Mouse (Mus musculus) adrenal gland, postnatal 4 days (tissue): ENCODE measurements around the gene Krtap28-10. TPM values are rescaled to one million over a fixed set of nuclear protein-coding genes. Genes with fewer than 3 reads are reported as not detected.
"Not testable (repeated sequence)": the region's sequence is repeated elsewhere in the genome, so short reads cannot be mapped to it uniquely, and the experiment has no call there.

Experiments
- DNase-seq, 2 experiments: peaks; one replicate each; pipeline ENCODE4 v3.0.0; 2021 to 2022; ENCODE audit warnings: low spot score in 2 of 2, mixed read lengths in 2 of 2
- total RNA-seq, 2 experiments: library from RNA; stranded (reverse); gene quantifications; 2 replicates each; pipeline ENCODE4 v1.2.3; 2021

Gene Krtap28-10
- total RNA-seq, 2 experiments from 2014 or later = not detected

- DNase-seq = no peak
Observed at GRCm38 (mm10) chr1:83014477-83014876, 27.8 kb downstream of the Krtap28-10 start.

DNA sequence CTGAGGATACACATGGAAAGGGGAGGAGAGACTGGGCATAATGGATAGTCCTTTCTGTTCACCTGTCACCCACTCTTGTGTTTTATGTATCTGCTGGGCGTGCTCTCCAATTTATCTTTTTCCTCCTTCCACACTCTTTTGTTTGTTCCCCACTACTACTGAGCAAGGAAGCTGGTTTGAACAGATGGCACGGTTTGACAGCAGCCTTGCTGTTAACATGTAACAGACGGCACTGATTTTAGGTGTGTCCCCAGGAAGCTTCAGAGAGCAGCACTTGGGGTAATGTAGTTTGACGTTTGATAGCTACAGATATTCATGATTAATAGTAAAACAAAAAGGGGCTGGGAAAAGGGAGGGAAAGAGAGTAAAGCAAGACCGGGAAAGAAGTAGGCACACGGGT lies 34.8 kb downstream of the Krtap28-10 start:
- DNase-seq = no peak

- no peak for DNase-seq
Observed at GRCm38 (mm10) chr1:83006218-83007179, 35.8 kb downstream of the Krtap28-10 start.

GRCm38 (mm10) chr1:83000306-83000705 lies 42.0 kb downstream of the Krtap28-10 start, which contains the start of gene Gm47959:
TSS of gene Gm47959 (plus strand) at chr1:83000548.
- DNase-seq = not testable (repeated sequence)

- DNase-seq = no peak
Observed at GRCm38 (mm10) chr1:82993947-82994346, 48.3 kb downstream of the Krtap28-10 start.

DNA sequence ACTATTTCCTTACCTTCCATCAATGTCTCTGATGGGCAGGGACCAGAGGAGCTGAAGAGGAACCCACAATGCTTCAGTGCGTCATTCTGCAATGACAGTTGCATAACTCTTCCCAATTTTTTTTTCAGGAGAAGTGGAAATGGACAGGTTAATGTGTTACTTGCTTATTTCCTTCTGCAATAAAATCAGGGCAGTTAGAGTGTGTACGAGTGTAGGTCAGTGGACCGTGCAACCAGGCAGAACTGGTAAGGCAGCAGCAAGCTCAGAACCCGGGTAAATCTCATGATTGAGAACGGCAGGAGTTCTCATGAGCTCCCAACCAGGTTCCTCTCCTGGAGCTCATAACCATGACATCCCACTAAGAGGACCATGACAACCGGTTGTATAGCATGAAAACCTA lies 50.2 kb downstream of the Krtap28-10 start:
- no peak for DNase-seq

DNA sequence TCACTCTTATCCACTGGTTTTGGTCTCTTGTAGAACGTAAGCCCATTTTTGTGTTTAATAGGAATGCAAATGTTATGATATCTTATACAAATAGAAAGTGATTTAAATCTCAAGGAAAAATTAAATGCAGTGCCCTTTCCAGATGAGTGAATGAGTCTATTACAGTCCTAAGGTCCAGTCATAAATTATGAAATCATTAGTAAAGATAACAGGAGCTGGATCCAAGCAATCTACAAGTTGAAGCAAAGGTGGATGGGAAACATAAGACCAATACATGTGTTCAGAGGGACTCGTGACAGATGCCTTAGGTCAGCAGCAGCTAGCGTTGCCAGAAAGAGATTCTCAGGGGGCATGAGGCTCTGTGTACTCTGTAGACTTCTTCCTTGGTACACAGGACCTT lies 50.7 kb downstream of the Krtap28-10 start:
- no peak for DNase-seq

Other genes starting within 250 kb of the Krtap28-10 start
- gene Agfg1, start 203.0 kb downstream of the Krtap28-10 start, total RNA-seq = 10 to 100 TPM; 47.0 to 48.7 TPM
- under 1 TPM; 0.39 to 0.68 TPM for gene A030005L19Rik, start 129.2 kb downstream of the Krtap28-10 start, total RNA-seq
- gene A030014E15Rik, start 117.6 kb downstream of the Krtap28-10 start, total RNA-seq = not detected
- not detected for gene Gm6217, start 111.1 kb downstream of the Krtap28-10 start, total RNA-seq
- gene A030003K21Rik, start 99.1 kb downstream of the Krtap28-10 start, total RNA-seq = not detected
- gene Gm7544, start 86.5 kb downstream of the Krtap28-10 start, total RNA-seq = not detected
- not detected for gene Gm47955, start 82.2 kb downstream of the Krtap28-10 start, total RNA-seq
- not detected for gene Gm47959, start 41.9 kb downstream of the Krtap28-10 start, total RNA-seq
- gene Slc19a3, start 4.0 kb downstream of the Krtap28-10 start, total RNA-seq = under 1 TPM; 0.48 to 0.73 TPM
- not detected for gene Gm47969, start 2.5 kb upstream of the Krtap28-10 start, total RNA-seq
- not detected for gene A030005K14Rik, start 16.9 kb upstream of the Krtap28-10 start, total RNA-seq
- not detected for gene Krtap28-13, start 18.4 kb upstream of the Krtap28-10 start, total RNA-seq
- gene Ccl20, start 74.3 kb upstream of the Krtap28-10 start, total RNA-seq = not detected
- gene Daw1, start 117.3 kb upstream of the Krtap28-10 start, total RNA-seq = under 1 TPM in 1 of 2 experiments, not detected in 1; 0.31 TPM